Mouse (Mus musculus): Measurements from ENCODE around the gene Hoxb6. TPM values are rescaled to one million over a fixed set of nuclear protein-coding genes. Genes with fewer than 3 reads are reported as not detected.

Hoxb6 gene
- polyA plus RNA-seq, 1 experiment = not detected

GRCm38 (mm10) chr11:96278773-96279172 lies 13.5 kb upstream of the Hoxb6 start:
- Histone ChIP-seq H3K4me1 (ENCODE audit: control insufficient read depth, insufficient read depth, low read length) (no peaks in the 10 kb centered on the region), H3K4me3 (ENCODE audit: insufficient read depth, low read length) (no peak overlapping the region), H3K27ac (ENCODE audit: insufficient read depth, low read depth, low read length) (no peak overlapping the region)
- peak; percentile 79 for TF ChIP-seq CTCF (IDR thresholded peaks at IDR 0.05; ENCODE audit: low read depth, low read length)
- no peak for TF ChIP-seq POLR2A (IDR thresholded peaks at IDR 0.05; ENCODE audit: borderline replicate concordance, low read depth, low read length)

DNA sequence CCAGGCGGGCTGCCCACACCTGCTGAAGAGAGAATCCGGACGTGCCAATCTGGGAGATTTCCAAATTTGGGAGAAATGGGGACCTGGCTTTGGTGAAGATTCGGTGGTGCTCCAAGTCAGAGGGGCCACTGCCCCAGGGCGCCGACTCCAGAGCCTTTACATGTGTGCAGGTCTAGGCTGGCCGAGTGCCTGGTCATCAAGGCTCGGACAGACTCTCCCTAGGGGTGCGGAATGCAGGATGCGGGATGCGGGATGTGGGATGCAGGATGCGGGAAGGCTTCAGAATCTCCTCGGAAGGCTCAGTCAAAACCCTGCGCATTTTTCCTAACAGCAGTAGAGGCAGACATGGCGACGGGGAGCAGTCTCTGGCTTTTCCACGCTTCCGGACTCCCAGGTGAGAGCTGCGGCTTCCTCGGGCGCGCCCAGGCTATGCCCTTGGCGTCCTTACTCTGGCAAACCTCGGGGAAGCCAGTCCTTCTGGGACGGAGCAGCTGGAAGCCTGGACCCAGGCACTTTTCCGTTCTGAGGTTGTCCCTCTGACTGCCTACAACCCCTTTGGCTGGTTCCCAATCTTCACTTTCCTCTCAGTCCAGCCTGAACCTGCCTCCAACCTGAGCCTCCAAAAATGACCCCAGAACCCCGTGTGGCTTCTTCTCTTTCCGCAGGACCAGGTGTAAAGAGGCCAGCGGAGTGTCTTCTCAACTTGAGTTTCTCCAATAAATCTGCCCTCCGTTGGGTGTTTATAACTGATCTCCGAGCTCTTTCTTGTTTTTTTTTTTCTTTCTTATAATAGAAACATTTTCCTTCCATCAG lies 12.6 kb upstream of the Hoxb6 start:
- no peak for TF ChIP-seq POLR2A (IDR thresholded peaks at IDR 0.05; ENCODE audit: borderline replicate concordance, low read depth, low read length)
- TF ChIP-seq CTCF (IDR thresholded peaks at IDR 0.05; ENCODE audit: low read depth, low read length) = no peak
- 0 out of 2 replicates have a peak, but pooled peaks cover 1% of the 10 kb centered on the region for H3K4me1 ChIP-seq (ENCODE audit: control insufficient read depth, insufficient read depth, low read length)
- no peak overlapping the region for H3K4me3 ChIP-seq (ENCODE audit: insufficient read depth, low read length)
- H3K27ac ChIP-seq (ENCODE audit: insufficient read depth, low read depth, low read length) = no peak overlapping the region

DNA sequence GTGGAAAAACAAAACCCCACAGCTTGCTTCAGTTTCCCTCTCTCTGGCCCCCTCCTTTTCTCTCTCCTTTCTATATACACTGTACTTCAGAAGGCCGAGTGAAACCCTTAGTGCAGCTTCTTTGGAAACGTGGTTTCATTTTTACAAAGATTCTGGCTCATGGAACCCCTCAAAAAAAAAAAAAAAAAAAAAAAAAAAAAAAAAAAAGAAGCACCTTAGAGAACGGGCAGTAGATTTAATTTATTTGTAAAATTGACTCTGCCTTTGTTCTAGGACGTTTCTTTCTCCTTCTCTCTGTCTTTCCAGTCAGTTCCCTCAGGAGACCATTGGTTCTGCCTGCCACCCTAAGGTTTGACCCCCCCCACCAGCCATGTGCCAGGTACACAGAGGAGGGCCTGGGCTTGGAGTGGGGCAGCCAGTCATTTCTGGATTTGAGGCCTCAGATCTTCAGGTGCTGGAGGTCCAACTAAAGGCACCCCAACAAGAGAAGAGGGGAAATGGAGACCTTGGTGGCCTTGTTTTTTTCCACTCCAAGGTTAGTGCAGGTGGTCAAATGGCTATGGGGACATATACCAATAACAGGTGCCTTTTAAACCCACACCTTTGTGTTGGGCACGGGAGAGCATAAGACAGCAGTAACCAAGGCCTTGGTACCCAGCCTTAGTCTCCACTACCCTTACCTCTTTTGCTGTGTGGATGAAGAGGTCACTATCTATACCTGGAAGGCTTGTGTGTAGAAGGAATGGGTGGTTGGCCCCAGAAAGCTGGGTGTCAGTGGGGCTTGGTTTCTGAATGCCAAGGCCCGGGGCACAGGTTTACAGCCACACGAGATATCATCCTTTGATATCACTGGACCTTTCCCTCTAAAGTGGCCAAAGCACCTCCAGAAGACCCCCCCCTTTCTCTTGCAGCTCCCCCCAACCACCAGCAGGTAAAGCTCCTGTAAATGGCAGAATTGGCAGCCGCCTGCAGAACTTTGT lies 11.6 kb upstream of the Hoxb6 start:
- 0 out of 2 replicates have a peak, but pooled peaks cover 2% of the 10 kb centered on the region for H3K4me1 ChIP-seq (ENCODE audit: control insufficient read depth, insufficient read depth, low read length)
- TF ChIP-seq CTCF (IDR thresholded peaks at IDR 0.05; ENCODE audit: low read depth, low read length) (no peak), POLR2A (IDR thresholded peaks at IDR 0.05; ENCODE audit: borderline replicate concordance, low read depth, low read length) (no peak)
- no peak overlapping the region for H3K27ac ChIP-seq (ENCODE audit: insufficient read depth, low read depth, low read length)
- no peak overlapping the region for H3K4me3 ChIP-seq (ENCODE audit: insufficient read depth, low read length)

DNA sequence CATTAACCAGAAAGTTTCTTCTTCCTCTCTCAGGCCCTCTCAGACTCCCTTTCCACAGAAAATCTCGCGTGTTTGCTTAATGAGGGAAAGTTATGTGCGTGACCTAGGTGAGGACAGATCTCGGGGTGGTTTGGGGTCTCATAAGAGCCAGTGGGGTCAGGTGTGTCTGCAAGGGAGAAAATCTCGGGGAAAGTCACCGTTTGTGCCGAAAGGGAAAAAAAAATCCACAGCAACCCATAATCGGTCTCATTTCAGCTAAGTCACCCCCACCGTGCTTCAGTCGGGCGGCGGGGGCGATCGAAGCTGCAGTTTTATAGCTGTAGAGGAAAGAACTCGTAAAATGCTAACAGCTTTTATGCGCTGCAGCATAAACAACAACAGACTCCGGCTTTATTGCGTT lies 10.9 kb upstream of the Hoxb6 start:
- H3K27ac ChIP-seq (ENCODE audit: insufficient read depth, low read depth, low read length) = no peak overlapping the region
- no peak overlapping the region for H3K4me3 ChIP-seq (ENCODE audit: insufficient read depth, low read length)
- peaks cover 4% of the 10 kb centered on the region; the same call in 1 of the 2 replicates for H3K4me1 ChIP-seq (ENCODE audit: control insufficient read depth, insufficient read depth, low read length)
- TF ChIP-seq POLR2A (IDR thresholded peaks at IDR 0.05; ENCODE audit: borderline replicate concordance, low read depth, low read length) (no peak), CTCF (IDR thresholded peaks at IDR 0.05; ENCODE audit: low read depth, low read length) (no peak)

DNA sequence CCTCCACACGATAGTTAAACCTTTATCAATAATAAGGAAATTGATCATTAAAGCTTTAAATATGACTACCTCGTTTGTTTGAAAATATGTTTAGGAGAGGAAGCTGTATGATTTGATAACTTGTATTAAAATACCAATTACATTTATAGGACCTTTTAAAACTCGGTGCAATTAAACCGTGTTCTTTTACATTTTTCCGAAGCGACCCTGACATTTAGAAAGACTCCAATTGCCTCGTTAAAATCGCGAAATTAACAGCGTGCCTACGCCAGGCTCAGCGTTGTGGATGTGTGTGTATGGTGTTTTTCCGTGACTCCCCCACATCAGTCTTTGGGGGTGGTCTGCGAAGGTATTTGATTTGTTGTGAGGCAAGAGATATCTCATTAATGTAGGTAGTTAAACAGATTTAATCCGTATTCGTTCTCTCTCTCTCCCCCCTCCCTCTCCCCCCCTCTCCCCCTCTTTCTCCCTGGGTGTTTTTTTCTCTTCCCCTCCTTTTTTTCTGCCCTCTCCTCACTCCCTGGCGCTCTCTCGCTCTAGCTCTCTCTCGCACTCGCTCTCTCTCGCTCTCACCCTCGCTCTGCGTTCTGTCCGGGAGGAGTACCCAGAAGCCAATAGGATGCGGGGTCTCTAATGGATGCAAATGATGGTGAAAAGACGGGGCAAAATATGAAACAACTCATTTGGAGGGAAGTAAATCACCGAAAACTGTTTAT lies 10.3 kb upstream of the Hoxb6 start, which contains the start of gene Hoxb8:
Gene Hoxb8, plus strand, starts transcription at position 51 of the 716 bp plus-strand sequence.
- peaks cover 5% of the 10 kb centered on the region; the same call in 1 of the 2 replicates for H3K4me1 ChIP-seq (ENCODE audit: control insufficient read depth, insufficient read depth, low read length)
- H3K27ac ChIP-seq (ENCODE audit: insufficient read depth, low read depth, low read length) = no peak within 1 kb of the TSS
- TF ChIP-seq CTCF (IDR thresholded peaks at IDR 0.05; ENCODE audit: low read depth, low read length) = no peak
- no peak for TF ChIP-seq POLR2A (IDR thresholded peaks at IDR 0.05; ENCODE audit: borderline replicate concordance, low read depth, low read length)
- H3K4me3 ChIP-seq (ENCODE audit: insufficient read depth, low read length) = no peak within 1 kb of the TSS

- TF ChIP-seq CTCF (IDR thresholded peaks at IDR 0.05; ENCODE audit: low read depth, low read length) = no peak
- no peak for TF ChIP-seq POLR2A (IDR thresholded peaks at IDR 0.05; ENCODE audit: borderline replicate concordance, low read depth, low read length)
- peaks cover 5% of the 10 kb centered on the region; the same call in 1 of the 2 replicates for H3K4me1 ChIP-seq (ENCODE audit: control insufficient read depth, insufficient read depth, low read length)
- H3K27ac ChIP-seq (ENCODE audit: insufficient read depth, low read depth, low read length) = no peak overlapping the region
- H3K4me3 ChIP-seq (ENCODE audit: insufficient read depth, low read length) = no peak overlapping the region
These were observed 9.4 kb upstream of the Hoxb6 start for GRCm38 (mm10) chr11:96282795-96283430.

GRCm38 (mm10) chr11:96284041-96284749 lies 8.1 kb upstream of the Hoxb6 start:
- TF ChIP-seq POLR2A (IDR thresholded peaks at IDR 0.05; ENCODE audit: borderline replicate concordance, low read depth, low read length) = no peak
- TF ChIP-seq CTCF (IDR thresholded peaks at IDR 0.05; ENCODE audit: low read depth, low read length) = no peak
- Histone ChIP-seq H3K4me3 (ENCODE audit: insufficient read depth, low read length) (peak overlapping the region; percentile 30), H3K4me1 (ENCODE audit: control insufficient read depth, insufficient read depth, low read length) (peaks cover 5% of the 10 kb centered on the region; the same call in 1 of the 2 replicates), H3K27ac (ENCODE audit: insufficient read depth, low read depth, low read length) (no peak overlapping the region)
